Mouse (Mus musculus) liver, adult 2 months (tissue): ENCODE results near the gene Fgf4. TPM values are rescaled to one million over a fixed set of nuclear protein-coding genes. Genes with fewer than 3 reads are reported as not detected.

Source experiments
- DNase-seq: peaks from one replicate; pipeline ENCODE4 v3.0.0-alpha.2; 2011; ENCODE audit warnings: low read depth, low spot score; ENCODE audit errors: extremely low read depth
- H3K27ac ChIP-seq: fragments of 200-500 bp; replicated peaks from 2 replicates; pipeline ENCODE4 v1.5.1; 2012; ENCODE audit warnings: low read depth, mild to moderate bottlenecking, control low read depth, inconsistent platforms, low read length; ENCODE audit not compliant: insufficient read depth
- H3K27me3 ChIP-seq: fragments of 200-500 bp; 2 replicates; pipeline ENCODE4 v1.6.1; 2012; ENCODE audit warnings: mild to moderate bottlenecking, moderate library complexity, low read length, inconsistent platforms; ENCODE audit not compliant: control insufficient read depth, insufficient read depth
- H3K36me3 ChIP-seq: fragments of 200-500 bp; 2 replicates; pipeline ENCODE4 v1.6.1; 2012; ENCODE audit warnings: low read length, inconsistent platforms; ENCODE audit not compliant: control insufficient read depth, insufficient read depth
- H3K4me1 ChIP-seq: fragments of 200-500 bp; 2 replicates; pipeline ENCODE4 v1.6.1; 2011; ENCODE audit warnings: low read length; ENCODE audit not compliant: control insufficient read depth, insufficient read depth
- H3K4me3 ChIP-seq: fragments of 200-500 bp; 2 replicates; pipeline ENCODE4 v1.5.1; 2011; ENCODE audit warnings: low read depth, mild to moderate bottlenecking, control low read depth, low read length, moderate library complexity; ENCODE audit not compliant: insufficient read depth
- H3K79me2 ChIP-seq: fragments of 200-500 bp; 2 replicates; pipeline ENCODE4 v1.6.1; 2012; ENCODE audit warnings: inconsistent platforms, mild to moderate bottlenecking, low read length, moderate library complexity; ENCODE audit not compliant: control insufficient read depth, insufficient read depth
- H3K9ac ChIP-seq: fragments of 200-500 bp; 2 replicates; pipeline ENCODE4 v1.6.1; 2012; ENCODE audit warnings: low read depth, mild to moderate bottlenecking, control low read depth, inconsistent platforms, low read length
- CTCF ChIP-seq: fragments of 200-500 bp; IDR thresholded peaks from 2 replicates; pipeline ENCODE4 v1.5.1; 2011; ENCODE audit warnings: low read depth, low read length, control low read depth
- POLR2A ChIP-seq: fragments of 200-500 bp; IDR thresholded peaks from 2 replicates; pipeline ENCODE4 v1.6.1; 2011; ENCODE audit warnings: low read length, control low read depth; ENCODE audit not compliant: insufficient read depth; ENCODE audit errors: extremely low read depth
- WGBS: fragments of 180-500 bp; shearing (Covaris S2); methylation state at CpG from one replicate; pipeline ENCODE4 v1.1.7; 2018; 5-methylcytosine and 5-hydroxymethylcytosine counted together
- polyA plus RNA-seq: library from polyadenylated mRNA; depleted of rRNA; stranded (reverse); fragments of >200 nt; gene quantifications from 2 replicates; pipeline ENCODE4 v1.2.3, GENCODE M21; 2012; rRNA removed
- total RNA-seq: library from RNA; depleted of rRNA; stranded (reverse); fragments of >200 nt; gene quantifications from 2 replicates; pipeline ENCODE4 v1.2.3, GENCODE M21; 2014; rRNA removed

Gene Fgf4
- total and polyA plus RNA-seq, 2 experiments: not detected

GRCm38 (mm10) chr7:144907793-144908192 is 60.6 kb downstream of the Fgf4 start:
- Histone ChIP-seq H3K27ac (no peak overlapping the region), H3K9ac (no peak overlapping the region), H3K27me3 (no peaks in the 10 kb centered on the region), H3K4me3 (no peak overlapping the region), H3K4me1 (no peaks in the 10 kb centered on the region), H3K36me3 (no peaks in the 10 kb centered on the region), H3K79me2 (no peaks in the 10 kb centered on the region)
- 10% methylated on average over 8 of the region's 8 CpGs for WGBS
- DNase-seq: no peak
- no peak for TF ChIP-seq CTCF
- no peak for TF ChIP-seq POLR2A

- WGBS: 38% methylated on average over 7 of the region's 7 CpGs
- DNase-seq: no peak
- Histone ChIP-seq H3K4me1 (no peaks in the 10 kb centered on the region), H3K36me3 (no peaks in the 10 kb centered on the region), H3K79me2 (no peaks in the 10 kb centered on the region), H3K27ac (no peak overlapping the region), H3K9ac (no peak overlapping the region), H3K27me3 (no peaks in the 10 kb centered on the region), H3K4me3 (no peak overlapping the region)
- TF ChIP-seq CTCF (no peak), POLR2A (no peak)
These were observed 61.5 kb downstream of the Fgf4 start for GRCm38 (mm10) chr7:144908705-144909104.

GRCm38 (mm10) chr7:144911121-144911520 is 64.0 kb downstream of the Fgf4 start:
- Histone ChIP-seq H3K27me3 (no peaks in the 10 kb centered on the region), H3K79me2 (peaks cover 7% of the 10 kb centered on the region; the same call in 1 of the 2 replicates), H3K27ac (no peak overlapping the region), H3K4me1 (peaks cover 6% of the 10 kb centered on the region), H3K36me3 (no peaks in the 10 kb centered on the region), H3K9ac (no peak overlapping the region), H3K4me3 (no peak overlapping the region)
- DNase-seq: no peak
- 78% methylated on average over 1 of the region's 1 CpGs for WGBS
- TF ChIP-seq CTCF (no peak), POLR2A (no peak)

DNA sequence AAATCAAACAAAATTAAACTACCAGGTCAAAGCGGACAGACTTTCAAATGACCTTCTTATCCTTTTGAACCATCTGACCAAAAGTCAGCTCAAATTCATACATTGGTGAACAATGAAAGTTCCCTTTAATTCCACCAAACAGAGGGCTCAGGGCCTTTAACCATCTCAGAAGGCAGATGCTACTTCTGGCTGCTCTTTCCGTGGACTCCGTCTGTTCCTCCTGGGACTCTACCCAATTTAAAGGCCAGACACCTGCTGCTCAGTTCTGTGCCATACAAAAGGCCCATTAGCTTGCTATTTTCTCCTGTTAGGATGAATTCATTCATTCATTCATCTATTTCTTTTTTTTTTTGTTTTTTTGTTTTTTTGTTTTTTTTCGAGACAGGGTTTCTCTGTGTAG is 65.7 kb downstream of the Fgf4 start:
- Histone ChIP-seq H3K27me3 (no peaks in the 10 kb centered on the region), H3K79me2 (peaks cover 7% of the 10 kb centered on the region; the same call in 1 of the 2 replicates), H3K4me1 (peaks cover 7% of the 10 kb centered on the region), H3K36me3 (no peaks in the 10 kb centered on the region), H3K4me3 (no peak overlapping the region), H3K9ac (no peak overlapping the region), H3K27ac (no peak overlapping the region)
- DNase-seq: no peak
- TF ChIP-seq CTCF (no peak), POLR2A (no peak)
- WGBS: 95% methylated on average over 4 of the region's 4 CpGs

DNA sequence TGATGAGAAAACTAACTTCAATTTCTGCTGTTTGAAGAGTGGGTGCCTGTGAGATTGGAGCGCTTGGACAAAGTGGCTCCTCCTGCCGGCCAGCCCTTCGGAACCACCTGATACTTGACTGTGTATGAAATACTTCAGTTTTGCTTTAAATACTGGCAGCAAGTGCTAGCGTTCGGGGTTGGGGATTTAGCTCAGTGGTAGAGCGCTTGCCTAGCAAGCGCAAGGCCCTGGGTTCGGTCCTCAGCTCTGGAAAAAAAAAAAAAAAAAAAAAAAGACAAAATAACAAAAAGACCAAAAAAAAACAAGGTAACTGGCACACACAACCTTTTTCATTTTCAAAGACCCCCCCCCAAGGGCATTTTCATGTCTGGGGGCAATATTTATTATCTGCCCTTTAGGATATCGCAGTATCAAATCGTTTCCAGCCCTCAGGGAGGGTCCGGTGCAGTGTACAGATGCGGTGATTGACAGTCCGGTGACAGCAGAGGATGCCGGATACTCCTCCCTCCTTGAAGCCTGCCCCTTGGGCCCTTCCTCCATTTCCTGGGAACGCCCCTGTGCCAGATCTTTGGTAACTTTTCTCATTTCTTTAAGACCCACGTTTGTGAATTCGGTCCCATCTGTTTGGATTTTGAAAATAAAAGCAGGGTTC is 67.3 kb downstream of the Fgf4 start:
- Histone ChIP-seq H3K79me2 (peaks cover 7% of the 10 kb centered on the region; the same call in 1 of the 2 replicates), H3K4me1 (peaks cover 7% of the 10 kb centered on the region), H3K27ac (peak overlapping the region; percentile 41; the same call in 1 of the 2 replicates), H3K27me3 (no peaks in the 10 kb centered on the region), H3K9ac (peak overlapping the region; percentile 29), H3K4me3 (peak overlapping the region; percentile 86), H3K36me3 (no peaks in the 10 kb centered on the region)
- 15% methylated on average over 17 of the region's 17 CpGs for WGBS
- TF ChIP-seq CTCF: 0 out of 2 replicates have a peak, but pooled peaks have one; percentile 18
- TF ChIP-seq POLR2A: no peak
- no peak for DNase-seq

Other genes starting within 250 kb of the Fgf4 start
- 1.9 and 2.4 TPM in 2 replicates for gene Ano1, start 95.4 kb upstream of the Fgf4 start, total RNA-seq
- 0.97 and 1.6 TPM in 2 replicates for gene Ano1, start 95.4 kb upstream of the Fgf4 start, polyA plus RNA-seq
- not detected in 2 replicates for gene Fgf3, start 9.3 kb upstream of the Fgf4 start, total RNA-seq
- 0.04 TPM in 1 of 2 replicates, not detected in the other for gene Fgf3, start 9.3 kb upstream of the Fgf4 start, polyA plus RNA-seq
- not detected in 2 replicates for gene Fgf15, start 49.2 kb downstream of the Fgf4 start, total RNA-seq
- not detected in 2 replicates for gene Fgf15, start 49.2 kb downstream of the Fgf4 start, polyA plus RNA-seq
- gene LTO1, start 67.7 kb downstream of the Fgf4 start, total RNA-seq: 8.9 and 10.6 TPM in 2 replicates
- gene LTO1, start 67.7 kb downstream of the Fgf4 start, polyA plus RNA-seq: 10.1 and 11.2 TPM in 2 replicates
- 42.5 and 49.3 TPM in 2 replicates for gene Ccnd1, start 92.6 kb downstream of the Fgf4 start, total RNA-seq
- 36.4 and 55.0 TPM in 2 replicates for gene Ccnd1, start 92.6 kb downstream of the Fgf4 start, polyA plus RNA-seq